Mouse (Mus musculus): ENCODE data around the gene Fhod1. TPM values are rescaled to one million over a fixed set of nuclear protein-coding genes. Genes with fewer than 3 reads are reported as not detected.
A peak's percentile ranks its signal among the peaks of the same experiment; 100 is the strongest.

Gene Fhod1
- total and polyA plus RNA-seq, 3 experiments = 0.81 to 8.1 (median 3.1) TPM

- TF ChIP-seq MAZ (IDR thresholded peaks at IDR 0.05; ENCODE audit: low read depth, low read length) (no peak), RAD21 (IDR thresholded peaks at IDR 0.05; ENCODE audit: low read depth, low read length) (peak; percentile 54), ETS1 (conservative IDR thresholded peaks at IDR 0.05; ENCODE audit: low read depth, low read length) (no peak), CTCF (conservative IDR thresholded peaks at IDR 0.05 in 1 of 2, IDR thresholded peaks at IDR 0.05 in 1 of 2; ENCODE audit: low read depth in 2 of 2, low read length in 2 of 2) (peak in 1 of 2 experiments; percentile 60; a peak in 2 of 4 replicates), SMC3 (IDR thresholded peaks at IDR 0.05; ENCODE audit: low read depth, low read length) (peak; percentile 50)
- no peaks in the 10 kb centered on the region for H3K79me2 ChIP-seq (replicated peaks; ENCODE audit: control insufficient read depth, extremely low read depth, insufficient read depth, poor library complexity, severe bottlenecking)
- H3K36me3 ChIP-seq (replicated peaks in 1 of 2; ENCODE audit: control insufficient read depth in 1 of 2, insufficient read depth in 1 of 2, low read length in 1 of 2) = peaks cover 2 to 31% of the 10 kb centered on the region in 2 experiments
- H3K4me3 ChIP-seq (replicated peaks in 1 of 3; ENCODE audit: low read depth in 2 of 3, low read length in 2 of 3, poor library complexity in 1 of 3) = no peak overlapping the region
- no peak overlapping the region for H3K4me2 ChIP-seq (ENCODE audit: insufficient read depth, low read depth, poor library complexity, severe bottlenecking)
- H3K9me3 ChIP-seq (replicated peaks; ENCODE audit: low read length) = no peaks in the 10 kb centered on the region
- peaks cover 9 to 15% of the 10 kb centered on the region in 2 experiments for H3K4me1 ChIP-seq (ENCODE audit: control insufficient read depth in 1 of 2, insufficient read depth in 2 of 2)
- no peaks in the 10 kb centered on the region for H3K27me3 ChIP-seq (replicated peaks)
- in situ Hi-C loops (cut with MboI; ENCODE audit: low pct_ligation_motif_present, low pct_unique_long_range_greater_than_20kb, low sequenced_read_pairs) = loop anchor here (10.0 kb wide), 1 partner anchor 115 kb away; the partner anchor contains the start of gene Tppp3
- H3K9ac ChIP-seq (ENCODE audit: insufficient read depth, low read depth) = no peak overlapping the region
- dilution Hi-C loops (cut with MboI; ENCODE audit: extremely low pct_ligation_motif_present, extremely low pct_unique_long_range_greater_than_20kb, low sequenced_read_pairs) = no loop called here
- H3K27ac ChIP-seq (ENCODE audit: insufficient read depth, low read depth) = no peak overlapping the region
- DNase-seq (ENCODE audit: extremely low read depth) = peak; percentile 31
Measured at GRCm38 (mm10) chr8:105359646-105360045, 11.9 kb upstream of the Fhod1 start.

DNA sequence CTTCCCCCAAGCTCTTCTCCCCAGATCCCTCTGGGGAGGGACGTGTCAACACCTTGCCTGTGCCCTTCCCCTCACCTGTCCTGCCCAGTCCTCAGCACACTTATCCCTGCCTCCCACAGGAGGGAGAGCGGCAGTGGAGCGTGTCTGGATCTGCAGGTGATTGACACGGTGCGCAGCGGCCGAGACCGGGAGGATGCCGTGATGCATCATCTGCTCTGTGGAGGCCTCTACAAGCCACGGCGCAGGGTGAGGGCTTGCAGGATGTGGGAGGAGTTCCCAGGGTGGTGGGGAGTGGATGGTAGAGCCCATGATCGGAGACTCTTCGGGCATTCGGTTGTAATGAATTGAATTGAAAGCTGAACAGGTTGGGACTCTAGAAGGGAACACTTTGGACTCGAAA is 11.5 kb upstream of the Fhod1 start:
- dilution Hi-C loops (cut with MboI; ENCODE audit: extremely low pct_ligation_motif_present, extremely low pct_unique_long_range_greater_than_20kb, low sequenced_read_pairs) = no loop called here
- H3K4me3 ChIP-seq (replicated peaks in 1 of 3; ENCODE audit: low read depth in 2 of 3, low read length in 2 of 3, poor library complexity in 1 of 3) = no peak overlapping the region

GRCm38 (mm10) chr8:105356681-105357080 is 8.9 kb upstream of the Fhod1 start:
- peaks cover 2 to 23% of the 10 kb centered on the region in 2 experiments for H3K36me3 ChIP-seq (replicated peaks in 1 of 2; ENCODE audit: control insufficient read depth in 1 of 2, insufficient read depth in 1 of 2, low read length in 1 of 2)
- no peaks in the 10 kb centered on the region for H3K9me3 ChIP-seq (replicated peaks; ENCODE audit: low read length)
- in situ Hi-C loops (cut with MboI; ENCODE audit: low pct_ligation_motif_present, low pct_unique_long_range_greater_than_20kb, low sequenced_read_pairs) (no loop called here), dilution Hi-C loops (cut with MboI; ENCODE audit: extremely low pct_ligation_motif_present, extremely low pct_unique_long_range_greater_than_20kb, low sequenced_read_pairs) (no loop called here)
- H3K27ac ChIP-seq (ENCODE audit: insufficient read depth, low read depth) = no peak overlapping the region
- H3K4me2 ChIP-seq (ENCODE audit: insufficient read depth, low read depth, poor library complexity, severe bottlenecking) = no peak overlapping the region
- no peak for TF ChIP-seq GABPA (IDR thresholded peaks at IDR 0.05; ENCODE audit: insufficient replicate concordance, low read depth, low read length)
- TF ChIP-seq POLR2A (IDR thresholded peaks at IDR 0.05; ENCODE audit: low read depth, low read length) = no peak
- TF ChIP-seq USF2 (conservative IDR thresholded peaks at IDR 0.05; ENCODE audit: low read depth, low read length) = no peak
- no peak for TF ChIP-seq ZMIZ1 (IDR thresholded peaks at IDR 0.05; ENCODE audit: low read depth, low read length)
- no peak for TF ChIP-seq NRF1 (IDR thresholded peaks at IDR 0.05; ENCODE audit: low read depth, low read length)
- no peak for TF ChIP-seq MAZ (IDR thresholded peaks at IDR 0.05; ENCODE audit: low read depth, low read length)
- TF ChIP-seq TCF12 (IDR thresholded peaks at IDR 0.05; ENCODE audit: low read depth, low read length) = no peak
- TF ChIP-seq SIN3A (IDR thresholded peaks at IDR 0.05; ENCODE audit: low read length) = no peak
- no peak for TF ChIP-seq CHD2 (IDR thresholded peaks at IDR 0.05; ENCODE audit: low read length)
- no peak for TF ChIP-seq POLR2AphosphoS2 (IDR thresholded peaks at IDR 0.05; ENCODE audit: low read depth, low read length)
- TF ChIP-seq IRF4 (IDR thresholded peaks at IDR 0.05; ENCODE audit: low read depth, low read length) = no peak
- no peak for TF ChIP-seq MAFK (IDR thresholded peaks at IDR 0.05; ENCODE audit: insufficient replicate concordance, low read length)
- no peak for TF ChIP-seq PAX5 (IDR thresholded peaks at IDR 0.05; ENCODE audit: low read length)
- no peak for TF ChIP-seq RAD21 (IDR thresholded peaks at IDR 0.05; ENCODE audit: low read depth, low read length)
- TF ChIP-seq RCOR1 (conservative IDR thresholded peaks at IDR 0.05; ENCODE audit: low read depth, low read length) = no peak
- TF ChIP-seq UBTF (IDR thresholded peaks at IDR 0.05; ENCODE audit: low read depth, low read length) = no peak
- no peak for TF ChIP-seq ELF1 (IDR thresholded peaks at IDR 0.05; ENCODE audit: low read depth, low read length)
- no peak for TF ChIP-seq HCFC1 (IDR thresholded peaks at IDR 0.05; ENCODE audit: low read depth, low read length)
- no peak for TF ChIP-seq SMC3 (IDR thresholded peaks at IDR 0.05; ENCODE audit: low read depth, low read length)
- peaks cover 9 to 18% of the 10 kb centered on the region in 2 experiments for H3K4me1 ChIP-seq (ENCODE audit: control insufficient read depth in 1 of 2, insufficient read depth in 2 of 2)
- H3K4me3 ChIP-seq (replicated peaks in 1 of 3; ENCODE audit: low read depth in 2 of 3, low read length in 2 of 3, poor library complexity in 1 of 3) = no peak overlapping the region
- H3K9ac ChIP-seq (ENCODE audit: insufficient read depth, low read depth) = no peak overlapping the region
- no peaks in the 10 kb centered on the region for H3K27me3 ChIP-seq (replicated peaks)
- no peak for DNase-seq (ENCODE audit: extremely low read depth)
- H3K79me2 ChIP-seq (replicated peaks; ENCODE audit: control insufficient read depth, extremely low read depth, insufficient read depth, poor library complexity, severe bottlenecking) = no peaks in the 10 kb centered on the region

More for the DNA sequence above, 11.5 kb upstream of the Fhod1 start:
- no peaks in the 10 kb centered on the region for H3K9me3 ChIP-seq (replicated peaks; ENCODE audit: low read length)
- in situ Hi-C loops (cut with MboI; ENCODE audit: low pct_ligation_motif_present, low pct_unique_long_range_greater_than_20kb, low sequenced_read_pairs) = no loop called here
- DNase-seq (ENCODE audit: extremely low read depth) = no peak
- TF ChIP-seq MXI1 (IDR thresholded peaks at IDR 0.05; ENCODE audit: low read depth, low read length) (no peak), ELF1 (IDR thresholded peaks at IDR 0.05; ENCODE audit: low read depth, low read length) (no peak), NELFE (IDR thresholded peaks at IDR 0.05; ENCODE audit: low read depth, low read length) (no peak), RCOR1 (conservative IDR thresholded peaks at IDR 0.05; ENCODE audit: low read depth, low read length) (no peak), IRF4 (IDR thresholded peaks at IDR 0.05; ENCODE audit: low read depth, low read length) (no peak), MAX (IDR thresholded peaks at IDR 0.05; ENCODE audit: low read length) (no peak), SIN3A (IDR thresholded peaks at IDR 0.05; ENCODE audit: low read length) (no peak), BHLHE40 (IDR thresholded peaks at IDR 0.05; ENCODE audit: low read depth, low read length) (no peak), CTCF (conservative IDR thresholded peaks at IDR 0.05 in 1 of 2, IDR thresholded peaks at IDR 0.05 in 1 of 2; ENCODE audit: low read depth in 2 of 2, low read length in 2 of 2) (no peak), USF2 (conservative IDR thresholded peaks at IDR 0.05; ENCODE audit: low read depth, low read length) (no peak), RAD21 (IDR thresholded peaks at IDR 0.05; ENCODE audit: low read depth, low read length) (no peak), HCFC1 (IDR thresholded peaks at IDR 0.05; ENCODE audit: low read depth, low read length) (no peak), PAX5 (IDR thresholded peaks at IDR 0.05; ENCODE audit: low read length) (no peak), ZMIZ1 (IDR thresholded peaks at IDR 0.05; ENCODE audit: low read depth, low read length) (no peak)
- H3K4me2 ChIP-seq (ENCODE audit: insufficient read depth, low read depth, poor library complexity, severe bottlenecking) = no peak overlapping the region
- H3K4me1 ChIP-seq (ENCODE audit: control insufficient read depth in 1 of 2, insufficient read depth in 2 of 2) = peaks cover 9 to 18% of the 10 kb centered on the region in 2 experiments
- H3K36me3 ChIP-seq (replicated peaks in 1 of 2; ENCODE audit: control insufficient read depth in 1 of 2, insufficient read depth in 1 of 2, low read length in 1 of 2) = peaks cover 2 to 27% of the 10 kb centered on the region in 2 experiments
- no peak overlapping the region for H3K9ac ChIP-seq (ENCODE audit: insufficient read depth, low read depth)
- H3K79me2 ChIP-seq (replicated peaks; ENCODE audit: control insufficient read depth, extremely low read depth, insufficient read depth, poor library complexity, severe bottlenecking) = no peaks in the 10 kb centered on the region
- H3K27ac ChIP-seq (ENCODE audit: insufficient read depth, low read depth) = no peak overlapping the region
- H3K27me3 ChIP-seq (replicated peaks) = no peaks in the 10 kb centered on the region

Measured in CH12.LX (cell line).